Mouse (Mus musculus): Measurements from ENCODE around the gene Armc9. TPM values are rescaled to one million over a fixed set of nuclear protein-coding genes. Genes with fewer than 3 reads are reported as not detected.

The Armc9 gene
- polyA plus RNA-seq, 1 experiment, result 6.2 TPM

GRCm38 (mm10) chr1:86233808-86234207 is 79.2 kb downstream of the Armc9 start:
- no peak for TF ChIP-seq GATA1 (IDR thresholded peaks at IDR 0.05; ENCODE audit: low read length)

GRCm38 (mm10) chr1:86235118-86235517 is 80.5 kb downstream of the Armc9 start:
- TF ChIP-seq GATA1 (IDR thresholded peaks at IDR 0.05; ENCODE audit: low read length), result peak; percentile 23

GRCm38 (mm10) chr1:86236442-86236841 is 81.9 kb downstream of the Armc9 start:
- TF ChIP-seq GATA1 (IDR thresholded peaks at IDR 0.05; ENCODE audit: low read length), result no peak

- no peak for TF ChIP-seq GATA1 (IDR thresholded peaks at IDR 0.05; ENCODE audit: low read length)
Observed at GRCm38 (mm10) chr1:86239010-86239409, 84.4 kb downstream of the Armc9 start.

- no peak for TF ChIP-seq GATA1 (IDR thresholded peaks at IDR 0.05; ENCODE audit: low read length)
Observed at GRCm38 (mm10) chr1:86239871-86240270, 85.3 kb downstream of the Armc9 start.

GRCm38 (mm10) chr1:86240959-86241358 is 86.4 kb downstream of the Armc9 start:
- no peak for TF ChIP-seq GATA1 (IDR thresholded peaks at IDR 0.05; ENCODE audit: low read length)

GRCm38 (mm10) chr1:86243490-86243889 is 88.9 kb downstream of the Armc9 start:
- TF ChIP-seq GATA1 (IDR thresholded peaks at IDR 0.05; ENCODE audit: low read length), result peak; percentile 58

GRCm38 (mm10) chr1:86245301-86246085 is 90.9 kb downstream of the Armc9 start:
- peak; percentile 28 for TF ChIP-seq GATA1 (IDR thresholded peaks at IDR 0.05; ENCODE audit: low read length)

GRCm38 (mm10) chr1:86253410-86253809 is 98.8 kb downstream of the Armc9 start:
- no peak for TF ChIP-seq GATA1 (IDR thresholded peaks at IDR 0.05; ENCODE audit: low read length)

- no peak for TF ChIP-seq GATA1 (IDR thresholded peaks at IDR 0.05; ENCODE audit: low read length)
Observed at GRCm38 (mm10) chr1:86256311-86256710, 101.7 kb downstream of the Armc9 start.

- no peak for TF ChIP-seq GATA1 (IDR thresholded peaks at IDR 0.05; ENCODE audit: low read length)
Observed at GRCm38 (mm10) chr1:86257228-86257627, 102.6 kb downstream of the Armc9 start.

GRCm38 (mm10) chr1:86258171-86258824 is 103.7 kb downstream of the Armc9 start:
- TF ChIP-seq GATA1 (IDR thresholded peaks at IDR 0.05; ENCODE audit: low read length), result no peak

GRCm38 (mm10) chr1:86263564-86264339 is 109.2 kb downstream of the Armc9 start:
- TF ChIP-seq GATA1 (IDR thresholded peaks at IDR 0.05; ENCODE audit: low read length), result no peak

GRCm38 (mm10) chr1:86265060-86265459 is 110.5 kb downstream of the Armc9 start:
- no peak for TF ChIP-seq GATA1 (IDR thresholded peaks at IDR 0.05; ENCODE audit: low read length)

- TF ChIP-seq GATA1 (IDR thresholded peaks at IDR 0.05; ENCODE audit: low read length), result peak; percentile 97
Observed at GRCm38 (mm10) chr1:86268492-86269189, 114.1 kb downstream of the Armc9 start.

GRCm38 (mm10) chr1:86269190-86269508 is 114.6 kb downstream of the Armc9 start:
- TF ChIP-seq GATA1 (IDR thresholded peaks at IDR 0.05; ENCODE audit: low read length), result no peak

Data from G1E-ER4 (cell line).